Mouse (Mus musculus): ENCODE data around the gene Olfr203. TPM values are rescaled to one million over a fixed set of nuclear protein-coding genes. Genes with fewer than 3 reads are reported as not detected.

The Olfr203 gene
- polyA plus RNA-seq, 1 experiment: not detected

DNA sequence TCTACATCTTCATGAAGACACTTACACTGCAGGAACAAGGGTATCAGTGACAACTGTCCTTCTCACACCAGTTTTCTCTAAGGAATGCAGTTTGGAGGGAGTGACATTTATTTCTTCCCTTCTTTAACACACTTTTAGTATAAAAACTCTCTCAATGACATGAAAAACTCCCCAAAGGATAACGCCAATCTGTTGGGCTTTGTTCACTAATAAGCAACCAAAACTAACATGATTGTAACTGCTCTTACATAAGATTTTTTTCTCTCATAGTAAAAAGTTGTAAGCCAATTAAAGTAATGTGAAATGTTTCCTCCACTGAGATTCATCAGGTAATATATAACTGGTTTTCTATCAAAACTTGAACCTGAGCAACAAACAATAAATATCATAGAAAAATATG, 50.5 kb downstream of the Olfr203 start, which contains the start of gene Olfr206:
TSS of gene Olfr206 (minus strand) at position 101 of the 400 bp plus-strand sequence.
- no peak for TF ChIP-seq CTCF (IDR thresholded peaks at IDR 0.05; ENCODE audit: low read depth, low read length)
- TF ChIP-seq POLR2A (IDR thresholded peaks at IDR 0.05; ENCODE audit: borderline replicate concordance, low read depth, low read length): no peak

More for the DNA sequence above, 50.5 kb downstream of the Olfr203 start, which contains the start of gene Olfr206:
- no peak within 1 kb of the TSS for H3K27ac ChIP-seq (ENCODE audit: insufficient read depth, low read depth, low read length)
- no peaks in the 10 kb centered on the region for H3K4me1 ChIP-seq (ENCODE audit: control insufficient read depth, insufficient read depth, low read length)
- no peak within 1 kb of the TSS for H3K4me3 ChIP-seq (ENCODE audit: insufficient read depth, low read length)

Other genes with a start within 250 kb of the Olfr203 start
- gene Olfr190, start 220.9 kb upstream of the Olfr203 start, polyA plus RNA-seq (2012; ENCODE audit: insufficient read depth, insufficient read length, missing spikeins): 0.11 TPM in 1 of 2 replicates, not detected in the other
- gene Olfr191, start 209.1 kb upstream of the Olfr203 start, polyA plus RNA-seq (2012; ENCODE audit: insufficient read depth, insufficient read length, missing spikeins): not detected in 2 replicates
- gene Olfr193, start 187.0 kb upstream of the Olfr203 start, polyA plus RNA-seq (2012; ENCODE audit: insufficient read depth, insufficient read length, missing spikeins): not detected in 2 replicates
- not detected in 2 replicates for gene Olfr194, start 177.8 kb upstream of the Olfr203 start, polyA plus RNA-seq (2012; ENCODE audit: insufficient read depth, insufficient read length, missing spikeins)
- gene Olfr195, start 151.8 kb upstream of the Olfr203 start, polyA plus RNA-seq (2012; ENCODE audit: insufficient read depth, insufficient read length, missing spikeins): not detected in 2 replicates
- not detected in 2 replicates for gene Olfr196, start 128.4 kb upstream of the Olfr203 start, polyA plus RNA-seq (2012; ENCODE audit: insufficient read depth, insufficient read length, missing spikeins)
- gene Olfr198, start 95.3 kb upstream of the Olfr203 start, polyA plus RNA-seq (2012; ENCODE audit: insufficient read depth, insufficient read length, missing spikeins): not detected in 2 replicates
- gene Olfr199, start 79.1 kb upstream of the Olfr203 start, polyA plus RNA-seq (2012; ENCODE audit: insufficient read depth, insufficient read length, missing spikeins): not detected in 2 replicates
- not detected in 2 replicates for gene Olfr201, start 26.2 kb upstream of the Olfr203 start, polyA plus RNA-seq (2012; ENCODE audit: insufficient read depth, insufficient read length, missing spikeins)
- gene Olfr202, start 12.1 kb upstream of the Olfr203 start, polyA plus RNA-seq (2012; ENCODE audit: insufficient read depth, insufficient read length, missing spikeins): not detected in 2 replicates
- 0.20 TPM in 1 of 2 replicates, not detected in the other for gene Olfr204, start 19.4 kb downstream of the Olfr203 start, polyA plus RNA-seq (2012; ENCODE audit: insufficient read depth, insufficient read length, missing spikeins)
- not detected in 2 replicates for gene Olfr205, start 32.3 kb downstream of the Olfr203 start, polyA plus RNA-seq (2012; ENCODE audit: insufficient read depth, insufficient read length, missing spikeins)
- not detected in 2 replicates for gene Olfr206, start 50.4 kb downstream of the Olfr203 start, polyA plus RNA-seq (2012; ENCODE audit: insufficient read depth, insufficient read length, missing spikeins)
- gene Olfr209, start 65.1 kb downstream of the Olfr203 start, polyA plus RNA-seq (2012; ENCODE audit: insufficient read depth, insufficient read length, missing spikeins): not detected in 2 replicates
- gene Gabrr3, start 108.5 kb downstream of the Olfr203 start, polyA plus RNA-seq (2012; ENCODE audit: insufficient read depth, insufficient read length, missing spikeins): not detected in 2 replicates
- gene Riox2, start 172.9 kb downstream of the Olfr203 start, polyA plus RNA-seq (2012; ENCODE audit: insufficient read depth, insufficient read length, missing spikeins): 17.1 and 18.0 TPM in 2 replicates